In the genomic region with DNA sequence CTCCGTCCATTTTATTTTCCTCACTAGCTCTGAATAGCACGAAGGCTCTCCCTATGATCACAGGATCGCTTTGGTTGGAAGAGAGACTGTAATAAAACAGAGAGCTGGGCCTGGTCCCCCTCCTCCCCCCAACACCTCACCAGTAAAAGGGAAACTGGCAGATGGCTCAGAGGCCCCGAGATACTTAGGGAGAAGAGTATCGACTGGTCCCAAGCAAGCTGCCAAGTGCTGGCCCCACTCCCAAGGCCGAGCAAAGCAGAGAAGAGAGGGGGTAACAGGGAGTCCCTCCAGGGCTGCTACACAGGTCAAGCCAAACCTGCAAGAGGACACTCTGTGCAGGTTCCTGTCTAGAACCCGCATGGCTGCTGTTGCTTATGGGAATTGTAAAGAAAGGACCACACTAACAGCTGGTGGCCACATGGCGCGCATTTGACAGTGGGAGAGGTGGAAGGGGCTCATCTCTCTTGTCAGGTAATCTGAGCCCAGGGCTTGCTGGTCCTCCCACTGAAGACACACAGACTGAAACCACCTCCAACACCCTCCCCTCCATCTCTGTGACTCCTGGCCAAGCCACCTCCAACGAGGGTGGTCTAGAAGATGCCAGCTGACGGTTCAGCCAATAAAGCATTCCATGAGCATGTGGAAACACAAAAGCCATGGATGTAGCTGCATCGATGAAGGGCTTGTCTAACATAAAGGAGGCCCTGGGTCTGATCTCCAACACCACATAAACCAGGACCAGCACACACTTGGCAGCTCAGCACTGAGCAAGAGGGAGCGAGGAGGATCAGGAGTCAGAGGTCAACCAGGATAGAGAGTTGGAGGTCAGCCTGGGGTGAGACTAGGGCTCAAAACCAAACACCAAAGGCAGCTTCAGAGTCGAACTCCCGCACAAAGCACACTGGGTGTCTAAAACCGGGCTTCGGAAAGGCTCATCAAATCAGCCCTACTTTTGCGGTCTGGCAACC, we compare ENCODE assay signal across 10 mouse cellular contexts. TPM values are rescaled to one million over a fixed set of nuclear protein-coding genes. Genes with fewer than 3 reads are reported as not detected.
A peak's percentile ranks its signal among the peaks of the same experiment; 100 is the strongest.
DNase-seq lines count a peak whose midpoint lies in the region; ATAC-seq lines count a peak whose summit lies in the region.
"Had no signal": no experiment of that assay in that cellular context is flagged by ENCODE, and none has a peak within 500 bp of the region (broad histone marks: within the 10 kb centered on the region; RNA-seq: fewer than 3 reads in every experiment).

No protein-coding gene starts in this region.

- ATAC-seq in heart, embryonic 11.5 days (replicated peaks; ENCODE audit: insufficient number of reproducible peaks, low FRiP score, low TSS enrichment), result no peak
- peak; percentile 66 for ATAC-seq in forebrain, embryonic 16.5 days
- ATAC-seq in midbrain, embryonic 11.5 days (ENCODE audit: low FRiP score), result peak; percentile 29; the same call in 1 of the 2 replicates
- ATAC-seq in granulocyte monocyte progenitor cell, adult 5-6 weeks (replicated peaks; ENCODE audit: poor library complexity, severe bottlenecking), result no peak

- H3K4me3 ChIP-seq in heart, embryonic 10.5 days, result no peak overlapping the region
- no peak overlapping the region for H3K4me3 ChIP-seq in heart, embryonic 11.5 days (ENCODE audit: low read depth, low read length)
- no peak overlapping the region for H3K4me3 ChIP-seq in forebrain, embryonic 16.5 days (replicated peaks; ENCODE audit: low read length)
- no peak overlapping the region for H3K4me3 ChIP-seq in midbrain, embryonic 11.5 days (ENCODE audit: low read depth, low read length)
- H3K4me3 ChIP-seq: liver, embryonic 13.5 days had no signal

- peaks cover 71% of the 10 kb centered on the region for H3K4me1 ChIP-seq in heart, embryonic 10.5 days
- peaks cover 58% of the 10 kb centered on the region for H3K4me1 ChIP-seq in heart, embryonic 11.5 days (ENCODE audit: control insufficient read depth, insufficient read depth, low read length)
- H3K4me1 ChIP-seq in forebrain, embryonic 16.5 days (replicated peaks; ENCODE audit: control insufficient read depth, insufficient read depth, low read length), result peaks cover 34% of the 10 kb centered on the region
- peaks cover 26% of the 10 kb centered on the region for H3K4me1 ChIP-seq in midbrain, embryonic 11.5 days (ENCODE audit: control insufficient read depth, insufficient read depth, low read length)
- H3K4me1 ChIP-seq: liver, embryonic 13.5 days had no signal

- H3K27ac ChIP-seq in heart, embryonic 10.5 days, result peak overlapping the region; percentile 67
- no peak overlapping the region for H3K27ac ChIP-seq in heart, embryonic 11.5 days (ENCODE audit: low read depth, low read length)
- no peak overlapping the region for H3K27ac ChIP-seq in forebrain, embryonic 16.5 days (ENCODE audit: low read length)
- no peak overlapping the region for H3K27ac ChIP-seq in midbrain, embryonic 11.5 days (ENCODE audit: low read depth, low read length)
- H3K27ac ChIP-seq: liver, embryonic 13.5 days had no signal

- no peaks in the 10 kb centered on the region for H3K9me3 ChIP-seq in heart, embryonic 10.5 days
- no peaks in the 10 kb centered on the region for H3K9me3 ChIP-seq in heart, embryonic 11.5 days (replicated peaks; ENCODE audit: control insufficient read depth, low read length)
- H3K9me3 ChIP-seq in forebrain, embryonic 16.5 days (ENCODE audit: control insufficient read depth, low read length), result no peaks in the 10 kb centered on the region
- no peaks in the 10 kb centered on the region for H3K9me3 ChIP-seq in midbrain, embryonic 11.5 days (ENCODE audit: control insufficient read depth, low read length)
- H3K9me3 ChIP-seq: liver, embryonic 13.5 days had no signal

- H3K27me3 ChIP-seq in heart, embryonic 10.5 days (ENCODE audit: insufficient read depth, poor library complexity, severe bottlenecking), result no peaks in the 10 kb centered on the region
- H3K27me3 ChIP-seq in heart, embryonic 11.5 days (ENCODE audit: control insufficient read depth, insufficient read depth, low read length), result no peaks in the 10 kb centered on the region; the same call in 1 of the 2 replicates
- H3K27me3 ChIP-seq in forebrain, embryonic 16.5 days (replicated peaks; ENCODE audit: control insufficient read depth, insufficient read depth, low read length), result no peaks in the 10 kb centered on the region
- H3K27me3 ChIP-seq in midbrain, embryonic 11.5 days (ENCODE audit: control insufficient read depth, insufficient read depth, low read length), result peaks cover 3% of the 10 kb centered on the region

- intact Hi-C loops in left cerebral cortex, postnatal 25 days (cut with DNase I), result no loop called here

- H3K4me2 ChIP-seq in heart, embryonic 11.5 days, result no peak overlapping the region
- H3K4me2 ChIP-seq in forebrain, embryonic 16.5 days (ENCODE audit: low read length), result no peak overlapping the region
- no peak overlapping the region for H3K4me2 ChIP-seq in midbrain, embryonic 11.5 days
- H3K4me2 ChIP-seq: liver, embryonic 13.5 days had no signal

- no peak for DNase-seq in heart, embryonic 10.5 days (ENCODE audit: low spot score)
- DNase-seq in adrenal gland, postnatal 25 days, result peak; percentile 48
- peak; percentile 89 for DNase-seq in midbrain, embryonic 11.5 days (ENCODE audit: low spot score, missing footprints)
- DNase-seq in urinary bladder, postnatal 36 days (ENCODE audit: low spot score in 2 of 2), result no peak
- DNase-seq in left cerebral cortex, postnatal 25 days (ENCODE audit: low spot score in 2 of 2), result no peak
- DNase-seq: liver, embryonic 13.5 days had no signal

- no peak overlapping the region for H3K9ac ChIP-seq in heart, embryonic 11.5 days (ENCODE audit: low read depth, low read length)
- no peak overlapping the region for H3K9ac ChIP-seq in forebrain, embryonic 16.5 days (replicated peaks; ENCODE audit: low read depth, low read length)
- no peak overlapping the region for H3K9ac ChIP-seq in midbrain, embryonic 11.5 days (ENCODE audit: low read length)
- H3K9ac ChIP-seq: liver, embryonic 13.5 days had no signal

- H3K36me3 ChIP-seq in heart, embryonic 10.5 days, result 0 out of 2 replicates have a peak, but pooled peaks cover 13% of the 10 kb centered on the region
- H3K36me3 ChIP-seq in heart, embryonic 11.5 days (ENCODE audit: control insufficient read depth, insufficient read depth, low read length), result no peaks in the 10 kb centered on the region
- H3K36me3 ChIP-seq in forebrain, embryonic 16.5 days (ENCODE audit: control insufficient read depth, insufficient read depth), result no peaks in the 10 kb centered on the region
- no peaks in the 10 kb centered on the region for H3K36me3 ChIP-seq in midbrain, embryonic 11.5 days (ENCODE audit: control insufficient read depth, insufficient read depth, low read length)
- H3K36me3 ChIP-seq: liver, embryonic 13.5 days had no signal

- WGBS in heart, embryonic 10.5 days, result 46% methylated on average over 18 of the region's 18 CpGs
- 48% methylated on average over 18 of the region's 18 CpGs for WGBS in heart, embryonic 11.5 days (ENCODE audit: insufficient replicate concordance)
- WGBS in forebrain, embryonic 16.5 days, result 41% methylated on average over 18 of the region's 18 CpGs
- WGBS in midbrain, embryonic 11.5 days, result 21% methylated on average over 18 of the region's 18 CpGs

RNA-seq across cellular contexts. Expression of a gene that starts 49.2 kb away (rescaled TPM):
- 25.8 and 27.8 TPM in 2 replicates for polyA plus RNA-seq in heart, embryonic 10.5 days (2016; fragmentation: Nextera tagmentation; extraction: Ambion mirVana)
- polyA plus RNA-seq in heart, embryonic 11.5 days (2014; fragmentation: Nextera tagmentation; extraction: Ambion mirVana), result 10.2 and 12.6 TPM in 2 replicates
- total RNA-seq in adrenal gland, postnatal 25 days (2021), result 6.7 and 7.8 TPM in 2 replicates
- 3.0 and 3.6 TPM in 2 replicates for polyA plus RNA-seq in forebrain, embryonic 16.5 days (2015; fragmentation: Nextera tagmentation; extraction: Ambion mirVana)
- 3.4 and 4.8 TPM in 2 replicates for polyA plus RNA-seq in midbrain, embryonic 11.5 days (2014; fragmentation: Nextera tagmentation; extraction: Ambion mirVana)
- not detected in 2 replicates for total RNA-seq in granulocyte monocyte progenitor cell, adult 5-6 weeks (2014; fragmentation: Nextera tagmentation)
- total RNA-seq in granulocyte monocyte progenitor cell, adult 5-6 weeks (2017), result not detected in 2 replicates
- total RNA-seq in left cerebral cortex, postnatal 25 days (2021), result 1 to 10 TPM; 1.2 to 1.3 TPM
- total RNA-seq: common myeloid progenitor, adult 5-6 weeks had no signal

Comparison
In these comparisons a context has a peak if more than half of its experiments do, and no peak if none do; other contexts are left out.
1. DNase-seq: peak in adrenal gland, postnatal 25 days (single experiment) and midbrain, embryonic 11.5 days (single experiment); none in heart, embryonic 10.5 days (single experiment), urinary bladder, postnatal 36 days (0 of 2) and left cerebral cortex, postnatal 25 days (0 of 2).
2. ATAC-seq: peak in forebrain, embryonic 16.5 days (single experiment) and midbrain, embryonic 11.5 days (single experiment); none in heart, embryonic 11.5 days (single experiment) and granulocyte monocyte progenitor cell, adult 5-6 weeks (single experiment).